Mouse (Mus musculus) gastrocnemius, postnatal 25 days (tissue): ENCODE measurements around the gene Impg1. TPM values are rescaled to one million over a fixed set of nuclear protein-coding genes. Genes with fewer than 3 reads are reported as not detected.

Source experiments
- DNase-seq: peaks from one replicate; pipeline ENCODE4 v3.0.0; 2022
- total RNA-seq, 2 experiments: library from RNA; stranded (reverse); gene quantifications; 1 replicate in 1 of 2; 2 replicates in 1 of 2; pipeline ENCODE4 v1.2.3; 2021

Impg1 gene
- total RNA-seq, 2 experiments from 2014 or later: 0.10 TPM; not detected in 1

- DNase-seq: no peak
These were observed 182.9 kb downstream of the Impg1 start for GRCm38 (mm10) chr9:80282426-80282825.

DNA sequence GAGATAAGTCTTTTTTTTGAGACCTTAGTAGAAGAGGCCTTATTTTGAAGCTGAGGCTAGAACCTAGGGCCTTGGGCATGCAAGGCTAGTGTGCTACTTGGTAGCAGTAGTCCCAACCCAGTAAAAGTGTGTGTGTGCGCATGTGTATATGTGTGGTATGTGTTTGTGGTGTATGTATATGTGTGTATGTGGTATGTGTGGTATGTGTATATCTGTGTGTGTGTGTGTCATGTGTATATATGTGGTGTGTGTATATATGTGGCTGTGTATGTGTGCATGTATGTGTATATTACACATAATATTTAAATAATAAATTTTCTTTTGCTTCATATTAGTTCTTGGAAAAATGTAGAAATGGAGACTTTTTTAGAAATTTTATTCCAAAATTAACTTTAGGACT is 184.6 kb downstream of the Impg1 start:
- DNase-seq: no peak

DNA sequence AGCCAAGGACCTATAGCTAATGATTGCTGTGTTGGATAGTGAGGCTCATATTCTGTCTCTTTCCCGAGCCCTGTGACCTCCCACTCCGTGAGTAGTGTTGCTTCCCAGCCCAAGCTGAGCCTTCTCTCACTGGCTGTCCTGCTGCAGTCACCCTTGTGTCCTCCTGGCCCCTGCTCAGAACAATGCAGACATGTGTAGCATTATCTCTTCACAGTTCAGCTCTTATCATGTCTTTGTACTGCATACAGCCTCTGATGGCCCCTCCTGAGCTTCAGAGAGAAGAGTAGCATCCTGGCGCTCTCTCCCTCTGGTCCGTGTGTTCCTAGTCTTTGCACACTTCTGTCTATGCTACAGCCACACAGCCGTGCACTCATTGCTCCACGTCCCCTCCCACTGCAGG is 187.5 kb downstream of the Impg1 start:
- DNase-seq: no peak

- DNase-seq: no peak
These were observed 188.1 kb downstream of the Impg1 start for GRCm38 (mm10) chr9:80277157-80277556.

DNA sequence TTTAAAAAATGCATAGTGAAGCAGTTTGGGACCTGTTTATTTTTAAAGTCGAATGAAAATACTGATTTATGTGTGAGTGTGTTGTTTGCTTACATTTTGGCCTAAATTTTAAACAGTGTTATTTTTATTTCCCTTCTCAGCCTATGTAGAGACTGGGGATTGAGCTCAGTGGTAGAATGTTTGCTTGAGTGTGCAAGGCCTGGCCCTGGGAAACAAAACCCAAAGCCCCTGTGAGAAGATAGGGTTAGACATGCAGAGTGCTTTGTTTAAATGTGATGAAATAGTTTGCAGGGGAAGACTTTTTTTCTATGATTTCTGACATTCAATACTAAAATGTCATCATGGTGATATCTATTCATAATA is 189.5 kb downstream of the Impg1 start:
- DNase-seq: no peak

DNA sequence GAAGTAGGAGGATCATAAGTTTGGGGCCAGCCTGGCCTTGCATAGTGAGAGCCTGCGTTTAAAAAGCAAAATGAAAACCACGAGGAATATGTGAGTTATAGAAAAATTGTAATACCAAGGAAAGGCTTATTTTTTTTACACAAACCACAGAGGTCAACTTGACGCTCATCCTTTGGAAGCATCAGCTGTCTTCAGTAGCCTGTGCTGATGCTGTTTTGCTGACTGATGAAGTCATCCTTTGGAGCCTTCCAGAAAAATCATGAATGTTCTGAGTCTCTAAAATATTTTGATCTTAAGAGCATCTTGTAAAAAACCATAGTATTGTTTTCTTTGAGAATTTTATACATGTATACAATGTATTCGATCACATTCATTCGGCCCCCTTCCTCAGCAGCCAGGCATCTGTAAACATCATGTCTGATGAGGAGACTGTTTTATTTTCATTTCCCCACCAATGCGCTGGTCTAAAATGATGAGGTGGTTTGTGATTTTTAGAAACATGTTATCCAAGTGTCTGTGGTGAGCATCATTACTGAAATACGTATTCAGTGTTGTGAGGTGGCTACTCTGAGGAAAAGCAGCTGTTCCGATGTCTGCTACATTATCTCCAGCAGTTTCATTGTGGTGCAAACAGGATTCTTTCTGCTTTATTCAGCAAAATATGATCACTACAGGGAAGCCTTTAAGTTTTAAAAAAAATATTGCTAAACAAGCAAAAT is 190.1 kb downstream of the Impg1 start:
- DNase-seq: no peak

GRCm38 (mm10) chr9:80272951-80273350 is 192.3 kb downstream of the Impg1 start:
- DNase-seq: no peak

DNA sequence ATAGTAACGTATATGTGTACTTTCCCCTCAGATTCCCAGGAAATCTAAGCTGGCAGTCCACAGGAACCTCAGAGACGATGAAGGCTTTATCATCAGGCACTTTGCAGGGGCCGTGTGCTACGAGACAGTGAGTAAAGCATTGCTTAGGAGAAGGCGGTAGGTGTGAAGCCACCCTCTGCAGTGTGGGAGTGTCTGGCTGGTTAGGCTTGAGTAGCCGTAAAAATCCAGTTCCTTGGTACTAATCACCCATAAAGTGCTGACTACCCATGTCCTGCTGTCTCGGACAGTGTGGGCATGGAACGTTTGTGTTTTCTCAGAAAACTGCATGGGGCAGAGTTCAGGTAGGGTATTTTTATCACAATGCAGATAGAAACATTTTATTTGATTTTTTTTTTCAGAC is 195.7 kb downstream of the Impg1 start:
- no peak for DNase-seq

DNA sequence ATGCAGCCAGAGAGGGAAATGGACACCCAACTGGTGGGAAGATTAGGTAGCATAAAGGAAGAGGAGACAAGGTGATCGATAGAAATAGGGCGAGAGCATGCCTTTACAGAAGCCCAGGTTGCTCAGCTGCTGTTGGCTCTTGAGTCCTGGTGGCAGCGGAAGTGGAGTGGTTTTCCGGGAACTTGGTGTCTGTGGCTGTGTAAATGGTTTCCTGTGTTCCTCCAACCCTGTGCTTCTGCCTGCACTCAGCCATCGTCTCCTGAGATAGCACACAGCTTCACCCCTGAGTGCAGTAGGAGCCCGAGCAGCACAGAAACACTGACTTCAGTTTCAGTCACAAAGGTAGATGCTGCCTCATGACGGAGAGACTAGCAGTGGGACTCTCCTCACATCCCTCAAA is 198.8 kb downstream of the Impg1 start:
- no peak for DNase-seq

DNA sequence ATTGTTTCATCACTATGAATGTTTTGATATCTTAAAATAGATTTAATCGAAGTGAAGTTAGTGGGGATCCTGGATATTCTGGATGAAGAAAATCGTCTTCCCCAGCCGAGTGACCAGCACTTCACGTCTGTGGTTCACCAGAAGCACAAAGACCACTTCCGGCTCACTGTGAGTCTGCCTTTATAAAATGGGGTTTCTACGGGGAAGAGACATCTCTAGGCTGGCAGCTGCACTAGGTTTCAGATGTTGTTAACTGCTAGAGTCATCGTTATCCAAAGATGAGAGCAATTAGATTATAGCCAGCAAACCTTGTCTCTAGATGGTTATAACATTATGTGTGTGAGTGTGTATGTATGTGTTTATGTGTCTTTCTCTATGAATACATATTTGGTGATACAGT is 199.2 kb downstream of the Impg1 start:
- no peak for DNase-seq
